Mouse (Mus musculus) kidney, embryonic 14.5 days (tissue): ENCODE data around the gene Il17d. TPM values are rescaled to one million over a fixed set of nuclear protein-coding genes. Genes with fewer than 3 reads are reported as not detected.
A peak's percentile ranks its signal among the peaks of the same experiment; 100 is the strongest.

ENCODE experiments used
- ATAC-seq: fragments of 200-750 bp; cut with Nextera tagmentation; 2 replicates; pipeline ENCODE4 v1.8.0; 2017; ENCODE audit warnings: moderate number of reproducible peaks, mild to moderate bottlenecking, moderate TSS enrichment, moderate library complexity; ENCODE audit not compliant: low FRiP score, low TSS enrichment
- H3K27ac ChIP-seq: fragments of 300-500 bp; sonication (generic); 2 replicates; pipeline ENCODE4 v1.5.1; 2014; ENCODE audit warnings: low read depth, mild to moderate bottlenecking, low read length, moderate library complexity, mixed read lengths
- H3K27me3 ChIP-seq: fragments of 300-500 bp; sonication (generic); 2 replicates; pipeline ENCODE4 v1.6.1; 2014; ENCODE audit warnings: mild to moderate bottlenecking, low read length; ENCODE audit not compliant: control insufficient read depth, insufficient read depth
- H3K36me3 ChIP-seq: fragments of 300-500 bp; sonication (generic); 2 replicates; pipeline ENCODE4 v1.6.1; 2014; ENCODE audit warnings: low read length, mixed read lengths; ENCODE audit not compliant: control insufficient read depth, insufficient read depth
- H3K4me1 ChIP-seq: fragments of 300-500 bp; sonication (generic); 2 replicates; pipeline ENCODE4 v1.6.1; 2014; ENCODE audit warnings: low read length, mixed read lengths; ENCODE audit not compliant: control insufficient read depth, insufficient read depth
- H3K4me2 ChIP-seq: fragments of 300-500 bp; sonication (generic); replicated peaks from 2 replicates; pipeline ENCODE4 v1.6.1; 2014; ENCODE audit warnings: low read depth, mild to moderate bottlenecking, low read length
- H3K4me3 ChIP-seq: fragments of 300-500 bp; sonication (generic); 2 replicates; pipeline ENCODE4 v1.5.1; 2014; ENCODE audit warnings: mild to moderate bottlenecking, low read length
- H3K9ac ChIP-seq: fragments of 300-500 bp; sonication (generic); 2 replicates; pipeline ENCODE4 v1.6.1; 2014; ENCODE audit warnings: low read depth, mild to moderate bottlenecking, low read length, moderate library complexity
- H3K9me3 ChIP-seq: fragments of 300-500 bp; sonication (generic); 2 replicates; pipeline ENCODE4 v1.6.1; 2016; ENCODE audit warnings: low read length; ENCODE audit not compliant: control insufficient read depth
- WGBS: fragments of 180-500 bp; shearing (Covaris S2); extraction: QIAGEN DNeasy Blood & Tissue Kit; methylation state at CpG from one replicate; pipeline ENCODE4 v1.1.7; 2014; 5-methylcytosine and 5-hydroxymethylcytosine counted together
- polyA plus RNA-seq: library from polyadenylated mRNA; unstranded; fragments of >200 nt; fragmentation: Nextera tagmentation; extraction: Ambion mirVana; gene quantifications from 2 replicates; pipeline ENCODE4 v1.2.1, GENCODE M21; 2014

The Il17d gene
- polyA plus RNA-seq, result 1.2 and 2.5 TPM in 2 replicates

DNA sequence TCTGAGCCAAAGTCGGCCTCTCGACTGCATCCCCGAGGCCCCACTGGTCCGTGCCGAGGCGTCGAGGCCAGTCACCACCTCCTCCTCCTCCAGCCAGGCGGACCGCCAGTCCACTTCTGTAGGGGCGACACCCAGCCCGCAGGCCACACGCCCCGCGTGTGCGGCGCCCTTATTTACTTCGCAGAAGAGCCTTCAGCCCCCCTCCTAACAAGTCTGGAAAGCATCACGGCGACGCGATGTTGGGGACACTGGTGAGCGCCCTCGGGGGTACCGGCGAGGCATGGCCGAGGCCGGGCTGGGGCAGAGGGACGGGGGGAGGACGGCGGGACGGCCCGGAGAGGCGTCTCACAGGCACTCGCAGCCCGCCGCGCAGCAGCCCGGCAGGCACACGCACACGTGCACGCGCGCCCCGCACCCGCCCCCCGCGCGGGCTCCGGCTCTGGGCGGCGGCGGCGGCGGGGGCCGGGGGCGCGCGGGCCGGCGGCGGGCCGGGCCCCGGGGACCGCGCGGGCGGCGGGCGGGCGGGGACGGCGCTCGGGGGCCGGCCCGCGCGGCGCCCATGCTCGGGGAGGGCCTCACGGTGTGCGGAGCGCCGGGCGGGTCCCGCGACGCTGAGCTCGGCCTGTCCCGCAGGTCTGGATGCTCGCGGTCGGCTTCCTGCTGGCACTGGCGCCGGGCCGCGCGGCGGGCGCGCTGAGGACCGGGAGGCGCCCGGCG is at the start of gene Il17d:
Gene Il17d (plus strand): TSS at position 107 of the 717 bp plus-strand sequence.
- no peak within 1 kb of the TSS for H3K27ac ChIP-seq
- under 1% methylated on average over 75 of the region's 104 CpGs for WGBS
- H3K4me2 ChIP-seq, result peak within 1 kb of the TSS; percentile 97
- H3K27me3 ChIP-seq, result peaks cover 7% of the 10 kb centered on the region; the same call in 1 of the 2 replicates
- H3K4me3 ChIP-seq, result peak within 1 kb of the TSS; percentile 73
- H3K9ac ChIP-seq, result peak within 1 kb of the TSS; percentile 74
- H3K4me1 ChIP-seq, result peaks cover 4% of the 10 kb centered on the region; the same call in 1 of the 2 replicates
- H3K36me3 ChIP-seq, result no peaks in the 10 kb centered on the region
- no peaks in the 10 kb centered on the region for H3K9me3 ChIP-seq
- ATAC-seq, result peak; percentile 26

DNA sequence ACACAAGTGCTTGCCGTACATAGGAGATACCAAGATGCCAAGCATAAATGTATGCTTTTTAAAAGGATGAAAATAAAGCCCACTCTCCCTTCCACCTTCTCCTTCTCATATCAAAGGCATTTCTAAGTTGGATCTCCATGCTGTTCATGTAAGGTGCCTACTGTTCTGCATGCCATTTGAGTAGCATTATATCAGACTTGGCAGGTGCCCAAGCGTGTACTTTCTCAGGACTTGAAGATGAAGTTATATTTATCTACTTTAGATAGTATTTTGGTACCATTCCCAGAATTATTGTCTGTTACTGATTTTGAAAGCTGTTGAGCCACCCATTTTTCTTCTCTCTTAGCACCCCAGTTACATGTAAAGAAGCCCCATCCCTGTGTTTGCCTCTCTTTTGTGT is 49.5 kb upstream of the Il17d start:
- Histone ChIP-seq H3K4me1 (no peaks in the 10 kb centered on the region), H3K36me3 (no peaks in the 10 kb centered on the region), H3K9me3 (no peaks in the 10 kb centered on the region), H3K4me2 (no peak overlapping the region), H3K27ac (no peak overlapping the region), H3K4me3 (no peak overlapping the region), H3K9ac (no peak overlapping the region), H3K27me3 (no peaks in the 10 kb centered on the region)
- no peak for ATAC-seq
- 85% methylated on average over 2 of the region's 2 CpGs for WGBS

DNA sequence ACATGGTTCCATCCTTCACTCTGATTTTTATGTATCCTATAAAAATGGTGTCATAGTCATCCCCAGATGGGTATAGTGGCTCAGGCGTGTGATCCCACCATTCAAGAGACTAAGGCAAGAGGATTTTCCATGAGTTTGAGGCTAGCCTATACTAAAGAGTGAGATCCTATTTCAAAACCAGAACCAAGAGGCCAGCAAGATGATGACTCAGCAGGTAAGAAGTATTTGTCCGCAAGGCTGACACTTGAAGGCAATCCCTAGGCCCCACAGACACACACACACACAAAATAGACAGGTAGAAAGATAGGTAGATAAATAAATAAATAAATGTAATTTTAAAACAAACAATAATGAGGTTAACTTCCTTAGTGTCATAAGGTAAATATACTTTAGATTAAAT is 42.3 kb upstream of the Il17d start:
- H3K36me3 ChIP-seq, result no peaks in the 10 kb centered on the region
- 85% methylated on average over 2 of the region's 2 CpGs for WGBS
- H3K27me3 ChIP-seq, result no peaks in the 10 kb centered on the region
- H3K9ac ChIP-seq, result no peak overlapping the region
- no peak overlapping the region for H3K4me3 ChIP-seq
- no peak for ATAC-seq
- H3K4me2 ChIP-seq, result no peak overlapping the region
- H3K4me1 ChIP-seq, result no peaks in the 10 kb centered on the region
- H3K27ac ChIP-seq, result no peak overlapping the region
- H3K9me3 ChIP-seq, result no peaks in the 10 kb centered on the region

DNA sequence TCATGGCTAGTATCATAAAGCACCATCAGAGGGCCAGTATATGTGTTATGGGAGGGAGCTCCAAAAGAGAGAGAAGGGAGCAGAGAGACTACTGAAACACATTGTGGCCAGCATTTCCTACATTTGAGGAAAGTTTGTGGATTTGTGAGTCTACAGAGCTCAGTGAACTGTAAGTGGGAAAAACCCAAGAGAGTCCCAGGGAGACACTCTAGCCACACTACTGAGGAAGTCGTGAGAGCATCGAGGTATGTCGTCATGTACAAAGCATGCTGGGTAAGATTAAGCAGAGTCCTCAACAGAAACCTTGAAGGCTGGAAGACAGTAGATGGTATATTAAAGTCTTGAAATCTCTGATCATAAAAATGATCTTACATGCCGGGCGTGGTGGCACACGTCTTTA is 40.4 kb upstream of the Il17d start:
- H3K9ac ChIP-seq, result no peak overlapping the region
- no peak overlapping the region for H3K27ac ChIP-seq
- H3K4me1 ChIP-seq, result no peaks in the 10 kb centered on the region
- no peak overlapping the region for H3K4me2 ChIP-seq
- no peaks in the 10 kb centered on the region for H3K36me3 ChIP-seq
- H3K4me3 ChIP-seq, result no peak overlapping the region
- H3K27me3 ChIP-seq, result no peaks in the 10 kb centered on the region
- 95% methylated on average over 6 of the region's 6 CpGs for WGBS
- no peak for ATAC-seq
- H3K9me3 ChIP-seq, result no peaks in the 10 kb centered on the region

GRCm38 (mm10) chr14:57489696-57490095 is 34.9 kb upstream of the Il17d start:
- no peak for ATAC-seq
- no peaks in the 10 kb centered on the region for H3K9me3 ChIP-seq
- H3K36me3 ChIP-seq, result no peaks in the 10 kb centered on the region
- no peak overlapping the region for H3K4me3 ChIP-seq
- H3K27me3 ChIP-seq, result no peaks in the 10 kb centered on the region
- 84% methylated on average over 3 of the region's 3 CpGs for WGBS
- no peak overlapping the region for H3K9ac ChIP-seq
- no peaks in the 10 kb centered on the region for H3K4me1 ChIP-seq
- H3K27ac ChIP-seq, result no peak overlapping the region
- no peak overlapping the region for H3K4me2 ChIP-seq

DNA sequence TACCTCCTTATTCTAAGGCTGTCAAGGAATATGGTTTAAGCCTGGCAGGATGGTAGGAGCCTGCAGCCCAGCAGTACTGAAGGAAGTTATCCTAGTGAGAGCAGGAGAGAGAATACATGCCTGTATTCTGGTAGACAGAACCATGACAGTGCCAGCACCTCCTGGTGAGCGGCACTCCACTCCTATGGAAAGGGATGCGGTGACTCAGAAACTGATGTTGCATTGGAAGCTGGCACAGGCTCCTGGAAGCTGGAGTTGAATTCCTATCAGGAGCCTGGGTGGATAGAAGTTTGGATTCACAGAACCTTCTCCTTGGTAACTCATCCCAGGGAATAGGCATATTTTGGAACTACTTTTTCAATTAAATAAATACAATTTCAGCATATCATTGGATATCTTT is 30.7 kb upstream of the Il17d start:
- ATAC-seq, result no peak
- Histone ChIP-seq H3K27ac (no peak overlapping the region), H3K4me1 (no peaks in the 10 kb centered on the region), H3K9me3 (no peaks in the 10 kb centered on the region), H3K4me2 (no peak overlapping the region), H3K9ac (no peak overlapping the region), H3K27me3 (no peaks in the 10 kb centered on the region), H3K36me3 (0 out of 2 replicates have a peak, but pooled peaks cover 3% of the 10 kb centered on the region), H3K4me3 (no peak overlapping the region)
- WGBS, result 91% methylated on average over 2 of the region's 2 CpGs

- Histone ChIP-seq H3K4me2 (no peak overlapping the region), H3K36me3 (no peaks in the 10 kb centered on the region), H3K9me3 (no peaks in the 10 kb centered on the region), H3K9ac (no peak overlapping the region), H3K4me3 (no peak overlapping the region), H3K27ac (no peak overlapping the region), H3K4me1 (no peaks in the 10 kb centered on the region), H3K27me3 (no peaks in the 10 kb centered on the region)
- no peak for ATAC-seq
- 81% methylated on average over 6 of the region's 6 CpGs for WGBS
Measured at GRCm38 (mm10) chr14:57503729-57504128, 20.8 kb upstream of the Il17d start.

DNA sequence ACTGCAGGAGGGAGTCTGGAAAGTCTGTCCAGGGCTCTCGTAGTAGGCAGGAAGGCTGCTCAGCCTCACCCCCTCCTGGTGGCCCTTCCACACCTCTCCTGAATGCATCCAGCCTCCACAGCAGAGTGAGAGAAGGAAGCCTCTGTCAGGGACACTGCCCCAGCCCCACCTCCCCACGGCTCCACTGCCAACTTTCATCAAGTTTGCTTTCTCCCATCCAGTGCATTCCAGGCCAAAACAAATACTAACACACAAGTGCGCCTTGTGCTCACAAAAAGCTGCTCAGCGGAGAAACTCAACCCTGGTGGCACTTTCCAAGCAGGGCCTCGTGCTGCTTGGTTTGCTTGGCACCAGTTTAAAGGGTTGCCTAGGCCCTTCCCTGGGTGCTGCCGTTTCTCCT is 15.0 kb upstream of the Il17d start:
- Histone ChIP-seq H3K9me3 (no peaks in the 10 kb centered on the region), H3K36me3 (no peaks in the 10 kb centered on the region), H3K4me1 (no peaks in the 10 kb centered on the region), H3K27me3 (no peaks in the 10 kb centered on the region), H3K4me3 (no peak overlapping the region), H3K4me2 (no peak overlapping the region), H3K27ac (no peak overlapping the region), H3K9ac (no peak overlapping the region)
- WGBS, result 47% methylated on average over 6 of the region's 6 CpGs
- ATAC-seq, result no peak

DNA sequence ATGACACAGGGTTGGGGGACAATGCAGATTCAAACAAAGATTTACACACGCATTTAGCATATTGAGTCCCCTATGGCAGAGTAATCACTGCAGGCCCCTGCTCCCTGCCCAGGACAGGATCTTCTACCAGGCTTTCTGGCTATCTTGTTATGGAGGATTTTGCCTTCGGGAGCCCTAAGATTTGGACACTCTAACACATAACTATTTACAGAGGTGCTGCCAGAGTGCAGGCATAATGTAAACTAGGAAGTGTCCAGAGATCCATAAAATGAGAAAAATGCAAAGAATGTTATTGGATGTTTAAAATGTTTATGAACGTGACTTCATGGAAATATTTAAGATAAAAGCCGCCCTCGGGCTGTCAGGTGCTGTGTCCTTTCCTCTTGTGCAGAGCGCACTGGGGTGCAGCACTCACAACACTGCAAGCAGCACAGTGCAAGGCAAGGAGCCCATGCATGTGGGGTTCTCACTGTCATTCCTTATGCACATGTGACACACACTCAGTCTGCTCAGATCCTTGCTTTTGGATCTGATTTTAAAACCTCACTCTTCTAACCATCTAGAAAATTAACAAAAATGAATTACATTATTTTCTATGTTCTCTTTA is 9.3 kb upstream of the Il17d start:
- ATAC-seq, result no peak
- H3K9ac ChIP-seq, result no peak overlapping the region
- H3K4me2 ChIP-seq, result no peak overlapping the region
- 70% methylated on average over 6 of the region's 6 CpGs for WGBS
- H3K27me3 ChIP-seq, result no peaks in the 10 kb centered on the region
- no peak overlapping the region for H3K27ac ChIP-seq
- no peaks in the 10 kb centered on the region for H3K9me3 ChIP-seq
- no peaks in the 10 kb centered on the region for H3K36me3 ChIP-seq
- no peak overlapping the region for H3K4me3 ChIP-seq
- no peaks in the 10 kb centered on the region for H3K4me1 ChIP-seq
